Mouse (Mus musculus) MEL (cell line): Measurements from ENCODE around the gene A930009A15Rik. TPM values are rescaled to one million over a fixed set of nuclear protein-coding genes. Genes with fewer than 3 reads are reported as not detected.

ENCODE experiments used
- DNase-seq: peaks from one replicate; pipeline ENCODE4 v3.0.0; 2011; ENCODE audit warnings: low read depth, low spot score
- H3K27ac ChIP-seq: 2 replicates; pipeline ENCODE4 v1.5.1; 2012; ENCODE audit warnings: low read depth, mild to moderate bottlenecking, control low read depth, low read length, moderate library complexity; ENCODE audit not compliant: control insufficient read depth
- H3K27me3 ChIP-seq, 2 experiments: fragments of 150-350 bp in 1 of 2; sonication (generic) in 1 of 2; 2 replicates each; pipeline ENCODE4 v1.6.1; 2012; ENCODE audit warnings: low read length in 2 of 2, mild to moderate bottlenecking in 2 of 2, improper control_type of control experiment in 1 of 2, moderate library complexity in 1 of 2; ENCODE audit not compliant: insufficient read depth in 2 of 2, control insufficient read depth in 1 of 2
- H3K36me3 ChIP-seq, 2 experiments: 2 replicates each; pipeline ENCODE4 v1.6.1; 2012 to 2014; ENCODE audit warnings: low read length in 2 of 2, improper control_type of control experiment in 1 of 2, inconsistent platforms in 1 of 2, mild to moderate bottlenecking in 1 of 2; ENCODE audit not compliant: insufficient read depth in 2 of 2, control insufficient read depth in 1 of 2
- H3K4me1 ChIP-seq, 2 experiments: fragments of 150-350 bp in 1 of 2; sonication (generic) in 1 of 2; 2 replicates each; pipeline ENCODE4 v1.6.1; 2012; ENCODE audit warnings: low read length in 2 of 2, improper control_type of control experiment in 1 of 2, mild to moderate bottlenecking in 1 of 2; ENCODE audit not compliant: insufficient read depth in 2 of 2, control insufficient read depth in 1 of 2
- H3K4me3 ChIP-seq, 2 experiments: fragments of 150-350 bp in 1 of 2; sonication (generic) in 1 of 2; 2 replicates each; pipeline ENCODE4 v1.5.1; 2012; ENCODE audit warnings: low read depth in 2 of 2, low read length in 2 of 2, mild to moderate bottlenecking in 2 of 2, moderate library complexity in 2 of 2, control low read depth in 1 of 2, improper control_type of control experiment in 1 of 2; ENCODE audit not compliant: control insufficient read depth in 1 of 2, insufficient read depth in 1 of 2
- H3K79me2 ChIP-seq: 2 replicates; pipeline ENCODE4 v1.6.1; 2012; ENCODE audit warnings: mild to moderate bottlenecking, low read length, moderate library complexity; ENCODE audit not compliant: control insufficient read depth, poor library complexity, insufficient read depth
- H3K9ac ChIP-seq: 2 replicates; pipeline ENCODE4 v1.6.1; 2012; ENCODE audit warnings: low read depth, mild to moderate bottlenecking, control low read depth, low read length, moderate library complexity; ENCODE audit not compliant: control insufficient read depth, poor library complexity, severe bottlenecking
- H3K9me3 ChIP-seq: fragments of 150-350 bp; sonication (generic); replicated peaks from 2 replicates; pipeline ENCODE4 v1.6.1; 2012; ENCODE audit warnings: mild to moderate bottlenecking, low read length, improper control_type of control experiment, moderate library complexity; ENCODE audit not compliant: insufficient read depth
- BHLHE40 ChIP-seq: IDR thresholded peaks from 2 replicates; pipeline ENCODE4 v1.6.1; 2012; ENCODE audit warnings: low read depth, mild to moderate bottlenecking, inconsistent platforms, low read length, improper control_type of control experiment, borderline replicate concordance
- CHD1 ChIP-seq: IDR thresholded peaks from 2 replicates; pipeline ENCODE4 v1.6.1; 2012; ENCODE audit warnings: low read depth, mild to moderate bottlenecking, inconsistent platforms, low read length, improper control_type of control experiment
- CHD2 ChIP-seq: IDR thresholded peaks from 2 replicates; pipeline ENCODE4 v1.6.1; 2011; ENCODE audit warnings: low read length, improper control_type of control experiment
- CTCF ChIP-seq, 3 experiments: IDR thresholded peaks in 2 of 3; conservative IDR thresholded peaks in 1 of 3; 2 replicates each; pipeline ENCODE4 v1.5.1; 2011 to 2012; ENCODE audit warnings: low read length in 3 of 3, low read depth in 2 of 3, mild to moderate bottlenecking in 2 of 3, improper control_type of control experiment in 1 of 3, inconsistent platforms in 1 of 3, mixed read lengths in 1 of 3, moderate library complexity in 1 of 3; ENCODE audit not compliant: control insufficient read depth in 1 of 3, insufficient read depth in 1 of 3, poor library complexity in 1 of 3, severe bottlenecking in 1 of 3
- ELF1 ChIP-seq: IDR thresholded peaks from 2 replicates; pipeline ENCODE4 v1.6.1; 2014; ENCODE audit warnings: low read depth, mild to moderate bottlenecking, inconsistent platforms, low read length, improper control_type of control experiment, moderate library complexity
- EP300 ChIP-seq, 2 experiments: IDR thresholded peaks; 2 replicates each; pipeline ENCODE4 v1.6.1; 2011; ENCODE audit warnings: improper control_type of control experiment in 2 of 2, low read length in 2 of 2, low read depth in 1 of 2, mild to moderate bottlenecking in 1 of 2
- ETS1 ChIP-seq: IDR thresholded peaks from 2 replicates; pipeline ENCODE4 v1.6.1; 2012; ENCODE audit warnings: low read depth, mild to moderate bottlenecking, inconsistent platforms, low read length, improper control_type of control experiment, moderate library complexity
- GABPA ChIP-seq: IDR thresholded peaks from 2 replicates; pipeline ENCODE4 v1.6.1; 2012; ENCODE audit warnings: low read depth, mild to moderate bottlenecking, inconsistent platforms, low read length, improper control_type of control experiment, moderate library complexity
- JUND ChIP-seq: IDR thresholded peaks from 2 replicates; pipeline ENCODE4 v1.6.1; 2011; ENCODE audit warnings: low read depth, mild to moderate bottlenecking, improper control_type of control experiment, low read length
- KAT2A ChIP-seq: conservative IDR thresholded peaks from 2 replicates; pipeline ENCODE4 v1.6.1; 2012; ENCODE audit warnings: low read depth, low read length, improper control_type of control experiment, inconsistent platforms
- MEF2A ChIP-seq: IDR thresholded peaks from 2 replicates; pipeline ENCODE4 v1.6.1; 2014; ENCODE audit warnings: low read depth, mild to moderate bottlenecking, inconsistent platforms, low read length, improper control_type of control experiment; ENCODE audit not compliant: poor library complexity, insufficient replicate concordance, severe bottlenecking; ENCODE audit errors: extremely low read depth
- MXI1 ChIP-seq: IDR thresholded peaks from 2 replicates; pipeline ENCODE4 v1.6.1; 2011; ENCODE audit warnings: mild to moderate bottlenecking, low read depth, low read length, improper control_type of control experiment
- MYB ChIP-seq: IDR thresholded peaks from 2 replicates; pipeline ENCODE4 v1.6.1; 2011; ENCODE audit warnings: mild to moderate bottlenecking, low read depth, low read length, improper control_type of control experiment
- MYC ChIP-seq: IDR thresholded peaks from 2 replicates; pipeline ENCODE4 v1.6.1; 2011; ENCODE audit warnings: low read depth, mild to moderate bottlenecking, low read length, improper control_type of control experiment, moderate library complexity
- NELFE ChIP-seq: IDR thresholded peaks from 2 replicates; pipeline ENCODE4 v1.6.1; 2011; ENCODE audit warnings: low read depth, low read length, improper control_type of control experiment
- NRF1 ChIP-seq: IDR thresholded peaks from 2 replicates; pipeline ENCODE4 v1.6.1; 2014; ENCODE audit warnings: low read depth, mild to moderate bottlenecking, inconsistent platforms, low read length, improper control_type of control experiment, moderate library complexity; ENCODE audit not compliant: poor library complexity, insufficient read depth, severe bottlenecking
- POLR2A ChIP-seq, 2 experiments: IDR thresholded peaks; 2 replicates each; pipeline ENCODE4 v1.6.1; 2011 to 2012; ENCODE audit warnings: low read length in 2 of 2, mild to moderate bottlenecking in 2 of 2, control low read depth in 1 of 2, improper control_type of control experiment in 1 of 2, low read depth in 1 of 2, moderate library complexity in 1 of 2; ENCODE audit not compliant: control insufficient read depth in 1 of 2, insufficient read depth in 1 of 2, poor library complexity in 1 of 2
- POLR2AphosphoS5 ChIP-seq: IDR thresholded peaks from 2 replicates; pipeline ENCODE4 v1.6.1; 2012; ENCODE audit warnings: low read depth, borderline replicate concordance, mild to moderate bottlenecking, inconsistent platforms, low read length, moderate library complexity, mixed read lengths
- RAD21 ChIP-seq: IDR thresholded peaks from 2 replicates; pipeline ENCODE4 v1.6.1; 2011; ENCODE audit warnings: mild to moderate bottlenecking, low read depth, low read length, improper control_type of control experiment
- TAL1 ChIP-seq: IDR thresholded peaks from 2 replicates; pipeline ENCODE4 v1.6.1; 2012; ENCODE audit warnings: mild to moderate bottlenecking, inconsistent platforms, low read length, moderate library complexity, mixed read lengths
- TBP ChIP-seq: IDR thresholded peaks from 2 replicates; pipeline ENCODE4 v1.8.0; 2011; ENCODE audit warnings: low read depth, low read length, improper control_type of control experiment
- TCF12 ChIP-seq: IDR thresholded peaks from 2 replicates; pipeline ENCODE4 v1.6.1; 2014; ENCODE audit warnings: low read depth, mild to moderate bottlenecking, inconsistent platforms, low read length, improper control_type of control experiment, moderate library complexity
- UBTF ChIP-seq: IDR thresholded peaks from 2 replicates; pipeline ENCODE4 v1.6.1; 2012; ENCODE audit warnings: low read depth, mild to moderate bottlenecking, inconsistent platforms, low read length, improper control_type of control experiment, moderate library complexity, borderline replicate concordance; ENCODE audit not compliant: insufficient read depth
- USF2 ChIP-seq, 2 experiments: IDR thresholded peaks; 2 replicates each; pipeline ENCODE4 v1.6.1; 2011 to 2012; ENCODE audit warnings: improper control_type of control experiment in 2 of 2, low read length in 2 of 2, borderline replicate concordance in 1 of 2, inconsistent platforms in 1 of 2, low read depth in 1 of 2, mild to moderate bottlenecking in 1 of 2; ENCODE audit not compliant: insufficient read depth in 1 of 2
- ZC3H11A ChIP-seq: IDR thresholded peaks from 2 replicates; pipeline ENCODE4 v1.6.1; 2012; ENCODE audit warnings: low read depth, mild to moderate bottlenecking, inconsistent platforms, low read length, improper control_type of control experiment
- ZMIZ1 ChIP-seq: IDR thresholded peaks from 2 replicates; pipeline ENCODE4 v1.6.1; 2012; ENCODE audit warnings: low read depth, mild to moderate bottlenecking, inconsistent platforms, low read length, improper control_type of control experiment, moderate library complexity
- polyA plus RNA-seq, 2 experiments: library from polyadenylated mRNA; stranded (reverse) in 1 of 2; unstranded in 1 of 2; fragments of >175 nt in 1 of 2; fragments of >200 nt in 1 of 2; gene quantifications; 2 replicates each; pipeline versions ENCODE4 v1.2.1 to v1.2.4; 2012; ENCODE audit warnings: low replicate concordance in 2 of 2, low read depth in 1 of 2; ENCODE audit not compliant: insufficient read length in 2 of 2, insufficient read depth in 1 of 2, missing spikeins in 1 of 2
- total RNA-seq: library from RNA; depleted of rRNA; stranded (reverse); fragments of 300-350 nt; gene quantifications from 2 replicates; pipeline ENCODE4 v1.2.3, GENCODE M21; 2012

The A930009A15Rik gene
- total and polyA plus RNA-seq, 3 experiments: 0.15 TPM; not detected in 2

DNA sequence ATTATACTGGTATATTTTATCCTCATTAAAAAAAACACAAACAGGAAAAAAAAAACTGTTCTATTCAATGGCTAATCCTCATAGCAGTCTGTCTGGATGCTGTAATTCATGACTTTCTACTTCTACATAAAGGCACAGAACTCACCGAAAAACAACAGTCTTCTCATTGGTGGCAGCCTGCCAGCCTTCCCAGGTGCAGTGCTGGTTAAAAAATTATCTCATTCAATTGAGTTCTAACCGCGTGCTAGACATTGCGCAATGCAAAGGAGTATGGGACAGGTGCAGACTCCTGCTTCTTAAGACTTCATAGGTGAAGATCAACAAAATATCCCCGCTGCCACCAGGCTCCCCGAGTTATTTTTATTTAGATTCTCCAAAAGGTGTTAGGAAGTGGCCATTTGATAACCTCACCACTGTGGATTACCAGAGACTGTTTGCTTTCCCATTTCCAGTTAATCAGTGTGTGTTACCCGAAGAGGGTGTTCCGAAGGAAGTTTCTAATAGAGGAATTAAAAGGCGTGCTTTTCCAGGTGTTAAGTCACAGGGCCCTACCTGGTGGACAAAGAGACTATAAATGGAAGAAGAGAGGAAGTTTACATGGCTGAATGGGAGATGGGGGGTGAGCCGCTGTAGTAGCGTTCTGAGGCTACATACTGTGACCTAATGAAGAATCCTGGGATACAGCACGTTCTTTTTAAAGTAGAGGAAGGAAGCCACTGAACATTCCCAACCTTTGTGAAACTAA lies 8.5 kb upstream of the A930009A15Rik start:
- no peak overlapping the region for H3K27ac ChIP-seq
- H3K4me3 ChIP-seq: no peak overlapping the region
- H3K79me2 ChIP-seq: no peaks in the 10 kb centered on the region
- no peaks in the 10 kb centered on the region for H3K36me3 ChIP-seq
- H3K4me1 ChIP-seq: no peaks in the 10 kb centered on the region
- no peaks in the 10 kb centered on the region for H3K9me3 ChIP-seq
- H3K9ac ChIP-seq: no peak overlapping the region
- no peak for TF ChIP-seq BHLHE40
- peak; percentile 23; the same call in 1 of the 2 replicates for TF ChIP-seq TCF12
- no peak for DNase-seq
- no peaks in the 10 kb centered on the region; a peak in 1 of 4 replicates for H3K27me3 ChIP-seq

DNA sequence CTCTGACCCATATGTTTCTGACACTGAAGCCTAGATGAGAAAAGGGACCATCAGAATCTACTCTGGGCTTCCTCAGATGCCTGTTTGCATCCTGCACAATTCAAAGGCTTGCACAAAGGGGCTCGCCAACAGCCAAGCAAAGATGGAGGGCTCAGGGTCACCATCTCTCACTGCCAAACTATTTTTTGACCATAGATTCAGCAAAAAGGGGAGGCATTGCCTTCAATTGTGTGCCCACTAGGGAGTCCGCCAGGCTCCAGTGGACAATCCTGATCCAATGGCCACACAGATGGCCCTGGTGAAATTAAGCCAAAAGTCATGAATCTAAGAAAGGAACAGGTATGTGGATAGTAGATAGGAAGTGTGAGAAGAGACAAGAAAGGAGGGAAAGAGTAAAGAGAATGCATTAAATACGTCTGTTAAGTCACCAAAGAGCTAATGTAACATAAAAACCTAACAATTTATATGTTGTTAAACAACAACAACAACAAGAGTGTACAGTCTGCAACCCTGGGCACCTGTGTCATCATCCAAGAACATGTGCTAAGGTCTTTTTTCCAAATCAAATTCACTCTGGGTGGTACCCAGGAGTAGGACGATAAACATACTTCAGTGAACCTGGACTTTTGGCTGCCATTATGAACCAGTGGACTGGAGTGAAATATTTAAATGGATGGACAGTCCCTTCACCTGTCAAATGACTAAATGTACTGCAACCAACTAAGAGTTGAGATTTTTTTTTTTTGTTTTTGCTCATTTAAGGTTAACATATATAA lies 6.7 kb upstream of the A930009A15Rik start:
- H3K36me3 ChIP-seq: no peaks in the 10 kb centered on the region

DNA sequence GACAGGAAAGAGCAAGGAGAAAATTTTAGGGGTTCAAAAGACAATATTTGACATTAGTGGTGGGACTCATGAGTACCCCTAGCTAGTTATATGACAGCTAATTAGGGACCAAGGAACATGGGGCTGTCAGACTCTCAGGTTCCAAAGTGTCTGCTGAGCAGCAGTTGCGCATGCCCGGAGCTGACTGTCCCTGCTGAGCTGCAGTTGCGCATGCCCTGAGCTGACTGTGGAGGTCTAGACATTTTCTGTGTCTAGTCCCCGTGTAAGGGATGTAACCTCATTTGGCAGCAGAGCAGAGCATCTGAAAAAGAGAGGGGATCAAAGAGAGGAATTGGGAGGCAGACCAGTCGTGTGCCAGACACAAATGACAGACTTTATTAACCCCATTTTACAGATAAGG lies 5.8 kb upstream of the A930009A15Rik start:
- Histone ChIP-seq H3K27ac (no peak overlapping the region), H3K4me1 (peaks cover 0 to 5% of the 10 kb centered on the region in 2 experiments; a peak in 1 of 4 replicates), H3K79me2 (no peaks in the 10 kb centered on the region), H3K36me3 (peaks cover 0 to 1% of the 10 kb centered on the region in 2 experiments; a peak in 1 of 4 replicates), H3K9me3 (no peaks in the 10 kb centered on the region), H3K27me3 (no peaks in the 10 kb centered on the region; a peak in 1 of 4 replicates), H3K4me3 (no peak overlapping the region), H3K9ac (no peak overlapping the region)
- no peak for DNase-seq
- TF ChIP-seq UBTF (no peak), NRF1 (no peak), TBP (no peak), ELF1 (no peak), CHD1 (no peak), EP300 (IDR thresholded peaks at IDR 0.05; ENCODE audit: low read depth in 1 of 2, low read length in 2 of 2) (no peak), KAT2A (no peak), TAL1 (no peak), TCF12 (no peak), MEF2A (no peak), MYC (no peak), GABPA (no peak), CHD2 (no peak)

More for the DNA sequence above, 6.7 kb upstream of the A930009A15Rik start:
- Histone ChIP-seq H3K79me2 (no peaks in the 10 kb centered on the region), H3K27me3 (no peaks in the 10 kb centered on the region; a peak in 1 of 4 replicates), H3K4me3 (no peak overlapping the region), H3K9me3 (no peaks in the 10 kb centered on the region), H3K9ac (no peak overlapping the region), H3K4me1 (no peaks in the 10 kb centered on the region), H3K27ac (no peak overlapping the region)
- no peak for DNase-seq
- TF ChIP-seq ZC3H11A (no peak), TAL1 (no peak), ETS1 (no peak), BHLHE40 (no peak), POLR2A (IDR thresholded peaks at IDR 0.05; ENCODE audit: control insufficient read depth in 1 of 2, insufficient read depth in 1 of 2, low read depth in 1 of 2, low read length in 2 of 2, poor library complexity in 1 of 2) (no peak), TBP (no peak), MYC (no peak), USF2 (IDR thresholded peaks at IDR 0.05; ENCODE audit: borderline replicate concordance in 1 of 2, insufficient read depth in 1 of 2, low read depth in 1 of 2, low read length in 2 of 2) (no peak), ZMIZ1 (no peak), JUND (no peak), RAD21 (no peak), CHD1 (no peak), CTCF (IDR thresholded peaks at IDR 0.05 in 2 of 3, conservative IDR thresholded peaks at IDR 0.05 in 1 of 3; ENCODE audit: control insufficient read depth in 1 of 3, insufficient read depth in 1 of 3, low read depth in 2 of 3, low read length in 3 of 3, poor library complexity in 1 of 3, severe bottlenecking in 1 of 3) (no peak), MEF2A (no peak), MYB (no peak), NELFE (no peak), CHD2 (no peak), MXI1 (no peak), POLR2AphosphoS5 (no peak)
